Mouse (Mus musculus): ENCODE results near the gene Pdk2.

The Pdk2 gene

DNA sequence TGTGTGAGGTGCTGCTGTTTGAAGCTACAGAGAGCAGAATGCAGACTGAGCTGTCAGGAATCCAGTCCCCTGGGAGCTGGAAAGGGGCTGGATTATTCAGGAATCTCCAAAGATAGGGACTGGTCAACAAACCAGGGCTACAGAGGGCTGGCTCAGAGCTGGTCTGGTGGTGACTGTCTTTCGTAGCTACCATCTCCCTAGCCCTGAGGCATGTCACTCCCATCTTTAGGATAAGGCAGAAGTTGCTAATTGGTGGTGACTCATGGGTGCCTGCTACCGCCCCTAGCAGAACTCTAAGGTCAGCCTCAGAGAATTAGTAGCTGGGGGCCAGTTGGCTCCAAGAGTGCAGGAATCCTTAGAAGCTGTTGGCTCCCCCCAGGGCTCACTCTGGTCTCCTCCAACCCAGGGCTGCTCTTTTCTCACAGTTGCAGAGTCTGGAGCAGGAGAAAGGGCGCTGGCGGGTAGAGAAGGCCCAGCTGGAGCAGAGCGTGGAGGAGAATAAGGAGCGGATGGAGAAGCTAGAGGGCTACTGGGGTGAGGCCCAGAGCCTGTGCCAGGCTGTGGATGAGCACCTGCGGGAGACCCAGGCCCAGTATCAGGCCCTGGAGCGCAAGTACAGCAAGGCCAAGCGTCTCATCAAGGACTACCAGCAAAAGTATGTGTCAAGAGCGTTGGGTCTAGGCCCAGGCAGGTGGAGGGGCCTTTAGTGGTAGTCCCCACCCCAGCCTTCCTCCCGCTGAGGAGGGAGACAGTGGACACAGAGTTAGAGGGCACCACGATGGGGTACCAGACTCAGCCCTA lies 36.8 kb downstream of the Pdk2 start:
- no peak for DNase-seq (ENCODE audit: low read depth, low spot score)

GRCm38 (mm10) chr11:95002705-95003104 lies 38.4 kb downstream of the Pdk2 start:
- DNase-seq (ENCODE audit: low read depth, low spot score), result no peak

DNA sequence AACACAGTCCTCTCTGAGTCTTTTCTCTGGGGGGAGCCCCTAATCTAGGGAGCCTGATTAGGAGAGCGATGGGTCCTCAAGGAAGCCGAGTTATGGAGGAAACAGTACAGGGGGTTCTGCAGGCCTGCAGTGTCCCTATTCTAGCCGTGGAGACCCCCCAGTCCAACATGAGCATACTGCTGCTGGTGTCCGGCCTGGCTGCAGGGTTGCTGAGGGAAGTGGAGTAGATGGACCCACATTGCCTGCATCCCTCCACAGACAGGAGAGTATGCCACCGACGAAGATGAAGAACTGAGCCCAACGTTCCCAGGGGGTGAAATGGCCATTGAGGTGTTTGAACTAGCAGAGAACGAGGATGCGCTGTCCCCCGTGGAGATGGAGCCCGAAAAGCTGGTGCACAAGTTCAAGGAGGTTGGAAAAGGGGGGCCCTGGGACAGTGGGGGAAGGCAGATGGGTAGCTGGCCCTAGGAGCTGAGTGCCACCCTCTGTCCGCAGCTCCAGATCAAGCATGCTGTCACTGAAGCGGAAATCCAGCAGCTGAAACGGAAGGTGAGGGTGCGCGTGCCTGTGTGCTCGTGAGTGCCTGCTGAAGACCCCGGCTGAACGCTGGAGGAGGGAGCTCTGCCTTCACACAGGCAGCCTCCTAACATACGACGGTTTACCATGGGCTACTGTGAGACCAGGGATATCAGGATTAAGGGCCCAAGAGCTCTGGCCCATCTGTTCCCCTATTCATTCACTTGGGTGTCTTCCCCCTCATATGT lies 39.4 kb downstream of the Pdk2 start:
- DNase-seq (ENCODE audit: low read depth, low spot score), result no peak

GRCm38 (mm10) chr11:95001058-95001457 lies 40.1 kb downstream of the Pdk2 start:
- DNase-seq (ENCODE audit: low read depth, low spot score), result no peak

- no peak for DNase-seq (ENCODE audit: low read depth, low spot score)
Observed at GRCm38 (mm10) chr11:95000548-95000947, 40.6 kb downstream of the Pdk2 start.

DNA sequence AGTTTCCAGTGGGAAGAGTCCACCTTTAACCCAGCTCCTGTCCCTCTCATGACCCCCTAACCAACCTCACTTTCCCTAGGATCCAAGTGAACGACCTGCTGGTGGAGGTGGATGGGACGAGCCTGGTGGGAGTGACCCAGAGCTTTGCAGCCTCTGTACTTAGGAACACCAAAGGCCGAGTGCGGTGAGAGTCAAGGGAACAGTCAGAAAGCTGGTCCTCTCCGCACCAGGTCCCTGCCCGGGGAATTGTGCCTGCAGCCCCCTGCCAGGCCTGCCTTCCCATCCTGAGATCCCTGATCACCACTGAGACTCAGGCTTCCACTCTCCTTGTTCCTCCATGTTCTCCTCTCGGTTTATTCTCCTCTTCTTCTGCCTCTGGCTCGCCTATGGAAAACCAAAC lies 41.0 kb downstream of the Pdk2 start:
- no peak for DNase-seq (ENCODE audit: low read depth, low spot score)

DNA sequence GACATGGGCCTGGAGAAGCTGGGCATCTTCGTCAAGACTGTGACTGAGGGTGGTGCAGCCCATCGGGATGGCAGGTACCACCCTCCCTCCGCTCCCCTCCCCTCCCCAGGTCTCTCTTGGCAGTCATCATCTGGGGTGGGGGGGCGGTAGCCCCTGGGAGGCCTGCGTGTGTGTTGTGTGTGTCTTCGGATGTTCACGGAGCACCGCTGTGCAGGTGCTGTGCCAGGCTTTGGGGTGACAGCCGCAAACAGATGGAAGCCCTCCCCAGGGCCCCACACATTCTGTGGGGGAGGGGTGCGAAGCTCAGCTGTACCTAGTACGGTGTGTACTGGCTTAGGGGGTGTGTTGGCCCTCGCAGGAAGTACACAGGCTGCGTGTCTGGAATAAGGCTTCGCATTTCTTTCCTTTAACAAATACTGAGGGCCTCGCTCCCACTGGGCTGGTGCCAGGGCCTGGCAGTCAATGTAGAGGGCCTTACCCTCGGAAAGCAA lies 43.1 kb downstream of the Pdk2 start:
- no peak for DNase-seq (ENCODE audit: low read depth, low spot score)

- no peak for DNase-seq (ENCODE audit: low read depth, low spot score)
Observed at GRCm38 (mm10) chr11:94997596-94997995, 43.6 kb downstream of the Pdk2 start.

DNA sequence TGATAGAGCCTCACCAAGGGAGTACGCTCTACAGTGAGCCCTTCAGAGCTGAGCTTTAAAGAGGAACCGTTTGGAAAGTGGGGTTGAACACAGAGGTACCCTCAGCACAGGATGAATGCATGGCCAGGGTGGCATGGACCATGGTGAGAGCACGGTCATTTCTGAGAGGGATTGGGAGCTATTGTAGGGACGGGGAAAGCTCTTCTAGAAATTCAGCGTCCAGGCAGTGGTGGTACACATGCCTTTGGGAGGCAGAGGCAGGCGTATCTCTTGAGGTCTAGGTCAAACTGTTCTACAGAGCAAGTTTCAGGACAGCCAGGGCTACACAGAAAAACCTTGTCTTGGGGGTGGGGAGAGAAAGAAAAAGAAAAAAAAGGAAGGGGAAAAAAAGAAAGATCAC lies 44.2 kb downstream of the Pdk2 start:
- DNase-seq (ENCODE audit: low read depth, low spot score), result no peak

DNA sequence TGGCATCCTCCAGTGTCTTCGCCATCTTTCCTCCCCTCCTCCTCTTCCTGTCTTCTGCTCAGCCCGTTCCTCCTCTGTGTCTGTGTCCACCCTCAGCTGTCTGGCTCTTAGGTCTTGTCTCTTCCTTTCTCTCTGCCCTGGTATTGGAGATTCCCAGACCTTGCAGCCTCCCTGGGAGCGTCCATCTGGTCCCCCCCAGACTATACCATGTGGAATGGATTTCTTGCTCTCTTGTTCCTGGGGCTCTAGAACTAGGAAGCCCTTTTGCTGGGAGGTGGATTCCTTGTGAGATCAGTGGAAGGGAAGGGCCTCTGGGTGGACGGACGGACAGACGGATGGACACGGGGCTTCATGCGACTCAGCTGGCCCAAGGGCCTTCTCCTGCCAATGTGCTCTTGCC lies 45.1 kb downstream of the Pdk2 start:
- no peak for DNase-seq (ENCODE audit: low read depth, low spot score)

DNA sequence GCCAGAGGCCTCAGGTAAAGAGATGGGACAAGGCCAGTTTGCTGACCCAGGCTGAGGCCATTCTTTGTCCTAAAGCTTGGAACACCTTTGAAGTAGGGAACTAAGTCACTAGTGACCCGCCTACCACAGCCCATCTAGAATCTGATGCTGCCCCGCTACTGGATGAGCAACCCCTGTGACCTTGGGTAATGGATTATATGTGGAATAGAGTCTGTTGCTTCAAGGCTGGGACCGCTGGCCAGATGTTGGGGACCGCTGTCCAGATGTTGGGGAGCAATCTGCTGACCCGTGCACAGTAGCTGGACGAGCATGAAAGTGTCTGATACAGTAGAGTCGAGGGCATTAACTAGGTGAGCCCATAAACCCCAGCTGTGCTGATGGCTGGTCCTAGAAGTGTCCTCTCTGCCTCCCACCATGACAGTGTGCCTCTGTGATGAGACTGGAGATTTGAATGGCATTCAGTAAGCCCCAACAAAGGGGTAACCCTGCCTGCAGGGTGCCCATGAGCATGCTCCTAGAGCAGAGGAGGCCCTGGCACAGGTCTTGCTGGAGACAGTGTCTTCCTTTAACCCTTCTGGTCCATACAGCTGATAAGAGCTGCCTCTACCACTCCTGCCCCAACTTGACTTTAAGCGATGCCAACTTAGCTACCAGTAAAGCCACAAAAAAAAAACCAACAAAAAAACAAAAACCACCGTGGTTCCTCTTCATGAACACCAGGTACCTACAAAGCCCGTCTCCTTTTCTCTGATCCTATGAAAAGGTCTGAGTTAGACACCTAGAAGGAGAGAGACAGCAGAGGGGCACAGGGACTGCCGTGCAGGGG lies 46.0 kb downstream of the Pdk2 start:
- DNase-seq (ENCODE audit: low read depth, low spot score), result no peak

- DNase-seq (ENCODE audit: low read depth, low spot score), result no peak
Observed at GRCm38 (mm10) chr11:94994208-94994814, 46.8 kb downstream of the Pdk2 start.

DNA sequence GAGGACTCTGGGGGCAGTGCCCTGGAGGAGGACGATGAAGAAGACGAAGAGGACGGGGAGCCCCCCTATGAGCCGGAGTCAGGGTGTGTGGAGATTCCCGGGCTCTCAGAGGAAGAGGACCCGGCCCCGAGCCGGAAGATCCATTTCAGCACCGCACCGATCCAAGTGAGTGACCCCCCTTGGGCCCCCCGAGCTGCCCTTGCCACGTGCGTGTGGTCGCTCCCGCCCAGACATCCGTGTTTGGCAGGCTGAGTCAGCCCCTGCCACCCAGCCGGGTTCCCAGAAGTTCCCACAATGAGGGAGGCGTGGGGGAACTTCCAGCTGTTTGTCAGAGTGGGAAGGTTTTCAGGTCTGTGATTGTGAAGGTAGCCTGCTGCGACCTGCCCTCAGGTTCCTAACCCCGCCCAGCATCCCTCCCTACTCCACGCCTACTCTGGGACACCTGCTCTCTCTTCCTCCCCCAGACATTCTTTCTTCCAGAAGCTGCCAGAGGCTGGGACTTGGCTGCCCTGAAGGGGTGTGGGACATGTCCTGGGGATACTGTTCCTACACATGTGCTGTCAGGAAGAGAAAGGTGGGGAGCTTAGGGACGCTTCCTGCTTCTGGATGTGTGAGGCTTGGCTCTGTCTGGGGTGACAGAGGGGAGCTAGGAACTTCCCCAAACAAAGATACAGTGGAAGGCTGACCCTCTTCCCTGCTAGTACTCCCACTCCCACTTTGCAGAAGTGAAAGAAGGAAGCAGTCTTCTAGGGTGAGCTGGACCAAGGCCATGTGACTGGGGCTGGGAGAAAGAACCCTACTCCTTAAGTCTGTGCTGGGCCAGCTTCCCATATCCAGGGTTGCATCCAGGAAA lies 48.2 kb downstream of the Pdk2 start:
- DNase-seq (ENCODE audit: low read depth, low spot score), result no peak

GRCm38 (mm10) chr11:94992480-94992753 lies 48.7 kb downstream of the Pdk2 start:
- DNase-seq (ENCODE audit: low read depth, low spot score), result no peak

GRCm38 (mm10) chr11:94991641-94992479 lies 49.3 kb downstream of the Pdk2 start:
- DNase-seq (ENCODE audit: low read depth, low spot score), result no peak

DNA sequence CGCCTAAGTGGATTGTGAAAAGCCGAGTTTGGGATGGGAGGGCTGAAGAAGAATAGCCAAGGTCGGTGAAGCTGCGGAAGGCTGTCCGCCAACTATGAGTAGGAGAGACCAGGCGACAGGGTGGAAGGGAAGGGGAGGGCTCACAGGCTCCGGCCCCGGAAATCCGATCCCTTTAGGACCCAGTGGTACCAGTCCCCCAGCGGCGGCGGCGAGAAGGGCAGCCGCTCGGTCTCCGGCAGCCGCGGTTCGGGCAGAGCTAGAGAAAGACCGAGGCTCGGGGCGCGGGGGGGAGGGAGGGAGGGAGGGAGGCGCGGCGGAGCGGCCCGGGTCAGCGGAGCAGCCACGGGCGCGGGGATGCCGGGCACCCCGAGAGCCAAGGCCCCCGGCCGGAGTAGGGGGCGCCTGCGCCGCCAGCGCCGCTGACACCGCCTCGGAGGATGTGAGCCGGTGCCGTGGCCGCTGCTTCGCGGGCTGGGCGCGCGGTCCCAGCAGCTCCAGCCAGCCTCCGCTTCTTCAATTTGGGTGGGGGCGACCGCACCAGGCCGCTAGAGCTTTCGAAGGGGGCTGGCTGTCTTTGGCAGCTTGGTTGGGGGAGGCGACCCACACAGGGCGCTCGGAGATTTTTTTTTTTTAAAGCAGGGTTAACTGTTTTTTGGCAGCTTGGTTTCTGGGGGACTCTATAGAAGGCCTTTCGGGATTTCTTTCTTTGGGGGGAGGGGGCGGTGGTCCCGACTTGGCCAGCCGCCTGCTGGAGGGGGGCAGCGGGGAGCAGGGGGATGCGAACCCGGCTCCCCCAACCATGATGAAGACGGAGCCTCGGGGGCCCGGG lies 50.2 kb downstream of the Pdk2 start, which contains the start of gene Ppp1r9b:
Gene Ppp1r9b (plus strand): TSS at position 287 of the 829 bp plus-strand sequence.
- DNase-seq (ENCODE audit: low read depth, low spot score), result peak; percentile 74

GRCm38 (mm10) chr11:94990102-94990748 lies 50.9 kb downstream of the Pdk2 start:
- no peak for DNase-seq (ENCODE audit: low read depth, low spot score)

DNA sequence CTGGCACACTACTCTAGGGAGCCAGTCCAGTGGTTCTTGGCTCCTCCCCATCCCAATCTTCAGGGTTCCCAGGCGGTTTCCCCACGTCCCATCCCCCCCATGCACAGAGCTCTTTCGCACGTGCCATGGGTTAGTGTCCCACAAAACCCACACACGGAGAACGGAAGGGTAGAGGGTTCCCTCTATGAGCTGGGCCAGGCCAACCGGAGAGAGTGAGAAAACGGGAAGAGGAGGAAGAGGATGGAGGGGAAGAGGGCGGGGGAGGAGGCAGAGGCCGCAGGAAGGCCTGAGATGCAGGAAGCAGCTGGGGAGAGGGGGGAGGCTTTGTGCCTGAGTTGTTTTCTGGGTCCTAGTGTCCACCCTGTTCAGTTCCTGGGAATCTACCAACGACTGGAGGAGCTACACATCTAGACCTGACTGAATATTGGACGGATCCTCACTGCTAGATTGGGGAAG lies 51.6 kb downstream of the Pdk2 start:
- DNase-seq (ENCODE audit: low read depth, low spot score), result peak; percentile 86

Measured in retina, adult 2 months (tissue).